Mouse (Mus musculus) embryonic facial prominence, embryonic 12.5 days (tissue): ENCODE measurements around the gene Hist1h2bh. TPM values are rescaled to one million over a fixed set of nuclear protein-coding genes. Genes with fewer than 3 reads are reported as not detected.
A peak's percentile ranks its signal among the peaks of the same experiment; 100 is the strongest.
"Not testable (repeated sequence)": the region's sequence is repeated elsewhere in the genome, so short reads cannot be mapped to it uniquely, and the experiment has no call there.

ENCODE experiments used
- ATAC-seq: fragments of 200-750 bp; cut with Nextera tagmentation; 2 replicates; pipeline ENCODE4 v1.8.0; 2017; ENCODE audit not compliant: insufficient number of reproducible peaks, insufficient read depth, low FRiP score, low TSS enrichment
- H3K27ac ChIP-seq: fragments of 300-500 bp; sonication (generic); 2 replicates; pipeline ENCODE4 v1.5.1; 2016; ENCODE audit warnings: mild to moderate bottlenecking
- H3K27me3 ChIP-seq: fragments of 300-500 bp; sonication (generic); 2 replicates; pipeline ENCODE4 v1.6.1; 2016; ENCODE audit warnings: mild to moderate bottlenecking, moderate library complexity
- H3K36me3 ChIP-seq: fragments of 300-500 bp; sonication (generic); 2 replicates; pipeline ENCODE4 v1.6.1; 2016; ENCODE audit warnings: mild to moderate bottlenecking
- H3K4me1 ChIP-seq: fragments of 300-500 bp; sonication (generic); 2 replicates; pipeline ENCODE4 v1.6.1; 2016
- H3K4me2 ChIP-seq: fragments of 300-500 bp; sonication (generic); replicated peaks from 2 replicates; pipeline ENCODE4 v1.6.1; 2016; ENCODE audit warnings: mild to moderate bottlenecking, moderate library complexity
- H3K4me3 ChIP-seq: fragments of 300-500 bp; sonication (generic); 2 replicates; pipeline ENCODE4 v1.5.1; 2016; ENCODE audit warnings: mild to moderate bottlenecking
- H3K9ac ChIP-seq: fragments of 300-500 bp; sonication (generic); 2 replicates; pipeline ENCODE4 v1.6.1; 2016; ENCODE audit warnings: mild to moderate bottlenecking, moderate library complexity
- H3K9me3 ChIP-seq: fragments of 300-500 bp; sonication (generic); 2 replicates; pipeline ENCODE4 v1.6.1; 2016; ENCODE audit warnings: mild to moderate bottlenecking, moderate library complexity
- WGBS: fragments of 180-500 bp; shearing (Covaris S2); methylation state at CpG from one replicate; pipeline ENCODE4 v1.1.7; 2016; 5-methylcytosine and 5-hydroxymethylcytosine counted together
- polyA plus RNA-seq: library from polyadenylated mRNA; unstranded; fragments of >200 nt; fragmentation: Nextera tagmentation; extraction: Ambion mirVana; gene quantifications from 2 replicates; pipeline ENCODE4 v1.2.1, GENCODE M21; 2016

Hist1h2bh gene
- polyA plus RNA-seq, 1 experiment from 2014 or later, result 1.3 TPM

- H3K36me3 ChIP-seq, result no peaks in the 10 kb centered on the region
- H3K9ac ChIP-seq, result peak overlapping the region; percentile 75
- peak overlapping the region; percentile 99 for H3K27ac ChIP-seq
- 0 out of 2 replicates have a peak, but pooled peaks cover 6% of the 10 kb centered on the region for H3K4me1 ChIP-seq
- under 1% methylated on average over 18 of the region's 18 CpGs for WGBS
- no peaks in the 10 kb centered on the region for H3K9me3 ChIP-seq
- H3K4me2 ChIP-seq, result peak overlapping the region; percentile 82
- no peaks in the 10 kb centered on the region for H3K27me3 ChIP-seq
- ATAC-seq, result peak; percentile 45
- H3K4me3 ChIP-seq, result peak overlapping the region; percentile 66
Observed at GRCm38 (mm10) chr13:23555839-23556416, 12.7 kb upstream of the Hist1h2bh start.

GRCm38 (mm10) chr13:23554925-23555838, 12.0 kb upstream of the Hist1h2bh start:
- H3K4me1 ChIP-seq, result 0 out of 2 replicates have a peak, but pooled peaks cover 10% of the 10 kb centered on the region
- no peaks in the 10 kb centered on the region for H3K36me3 ChIP-seq
- peak overlapping the region; percentile 99 for H3K27ac ChIP-seq
- peak overlapping the region; percentile 75 for H3K9ac ChIP-seq
- under 1% methylated on average over 54 of the region's 54 CpGs for WGBS
- peak overlapping the region; percentile 66 for H3K4me3 ChIP-seq
- no peaks in the 10 kb centered on the region for H3K9me3 ChIP-seq
- H3K4me2 ChIP-seq, result peak overlapping the region; percentile 82
- peak; percentile 94 for ATAC-seq
- no peaks in the 10 kb centered on the region for H3K27me3 ChIP-seq

GRCm38 (mm10) chr13:23554393-23554792, 11.2 kb upstream of the Hist1h2bh start:
- Histone ChIP-seq H3K4me1 (0 out of 2 replicates have a peak, but pooled peaks cover 10% of the 10 kb centered on the region), H3K9ac (peak overlapping the region; percentile 75), H3K4me3 (peak overlapping the region; percentile 66), H3K4me2 (peak overlapping the region; percentile 82), H3K36me3 (no peaks in the 10 kb centered on the region), H3K27me3 (no peaks in the 10 kb centered on the region), H3K27ac (peak overlapping the region; percentile 99), H3K9me3 (no peaks in the 10 kb centered on the region)
- WGBS, result 22% methylated on average over 9 of the region's 9 CpGs
- no peak for ATAC-seq

- Histone ChIP-seq H3K4me1 (0 out of 2 replicates have a peak, but pooled peaks cover 10% of the 10 kb centered on the region), H3K9me3 (no peaks in the 10 kb centered on the region), H3K4me3 (no peak within 1 kb of the TSS), H3K9ac (no peak within 1 kb of the TSS), H3K27ac (peak within 1 kb of the TSS; percentile 99), H3K36me3 (no peaks in the 10 kb centered on the region), H3K4me2 (peak within 1 kb of the TSS; percentile 82), H3K27me3 (no peaks in the 10 kb centered on the region)
- ATAC-seq, result no peak
Observed at GRCm38 (mm10) chr13:23552962-23553361, 9.8 kb upstream of the Hist1h2bh start, which contains the start of gene Hist1h1d. Hist1h1d (plus strand) TSS chr13:23553262.

- H3K27me3 ChIP-seq, result no peaks in the 10 kb centered on the region
- peak overlapping the region; percentile 55; the same call in 1 of the 2 replicates for H3K9ac ChIP-seq
- 0 out of 2 replicates have a peak, but pooled peaks cover 10% of the 10 kb centered on the region for H3K4me1 ChIP-seq
- peak overlapping the region; percentile 96 for H3K27ac ChIP-seq
- H3K9me3 ChIP-seq, result no peaks in the 10 kb centered on the region
- H3K4me2 ChIP-seq, result peak overlapping the region; percentile 50
- WGBS, result 51% methylated on average over 8 of the region's 8 CpGs
- no peak for ATAC-seq
- peak overlapping the region; percentile 43 for H3K4me3 ChIP-seq
- no peaks in the 10 kb centered on the region for H3K36me3 ChIP-seq
Observed at GRCm38 (mm10) chr13:23551931-23552914, 9.0 kb upstream of the Hist1h2bh start.

GRCm38 (mm10) chr13:23551146-23551834, 8.1 kb upstream of the Hist1h2bh start, which contains the start of gene Hist1h4f:
Hist1h4f (minus strand) TSS chr13:23551648.
- under 1% methylated on average over 47 of the region's 47 CpGs for WGBS
- peak; percentile 82 for ATAC-seq
- not testable (repeated sequence) for H3K9me3 ChIP-seq, H3K36me3 ChIP-seq, H3K27me3 ChIP-seq
- H3K4me3 ChIP-seq, result peak within 1 kb of the TSS; percentile 43
- peak within 1 kb of the TSS; percentile 50 for H3K4me2 ChIP-seq
- peak within 1 kb of the TSS; percentile 96 for H3K27ac ChIP-seq
- peak within 1 kb of the TSS; percentile 55 for H3K9ac ChIP-seq
- H3K4me1 ChIP-seq, result 0 out of 2 replicates have a peak, but pooled peaks cover 10% of the 10 kb centered on the region

GRCm38 (mm10) chr13:23550761-23551145, 7.6 kb upstream of the Hist1h2bh start:
- no peaks in the 10 kb centered on the region for H3K36me3 ChIP-seq
- H3K9ac ChIP-seq, result peak overlapping the region; percentile 55
- no peak for ATAC-seq
- peak overlapping the region; percentile 50 for H3K4me2 ChIP-seq
- H3K9me3 ChIP-seq, result no peaks in the 10 kb centered on the region
- peak overlapping the region; percentile 43 for H3K4me3 ChIP-seq
- WGBS, result 9% methylated on average over 3 of the region's 3 CpGs
- peak overlapping the region; percentile 96 for H3K27ac ChIP-seq
- H3K4me1 ChIP-seq, result 0 out of 2 replicates have a peak, but pooled peaks cover 10% of the 10 kb centered on the region
- H3K27me3 ChIP-seq, result no peaks in the 10 kb centered on the region

- peaks cover 10% of the 10 kb centered on the region; the same call in 1 of the 2 replicates for H3K4me1 ChIP-seq
- no peak overlapping the region for H3K4me3 ChIP-seq
- ATAC-seq, result no peak
- H3K27ac ChIP-seq, result 0 out of 2 replicates have a peak overlapping the region, but pooled peaks have one; percentile 19
- H3K9me3 ChIP-seq, result no peaks in the 10 kb centered on the region
- H3K4me2 ChIP-seq, result no peak overlapping the region
- 70% methylated on average over 5 of the region's 5 CpGs for WGBS
- H3K36me3 ChIP-seq, result no peaks in the 10 kb centered on the region
- no peaks in the 10 kb centered on the region for H3K27me3 ChIP-seq
- no peak overlapping the region for H3K9ac ChIP-seq
Observed at GRCm38 (mm10) chr13:23546694-23547093, 3.5 kb upstream of the Hist1h2bh start.

GRCm38 (mm10) chr13:23544787-23545120, 1.6 kb upstream of the Hist1h2bh start:
- ATAC-seq, H3K36me3 ChIP-seq, H3K4me1 ChIP-seq, H3K27me3 ChIP-seq, H3K9me3 ChIP-seq: not testable (repeated sequence)
- peak overlapping the region; percentile 64; the same call in 1 of the 2 replicates for H3K9ac ChIP-seq
- peak overlapping the region; percentile 47 for H3K4me3 ChIP-seq
- H3K4me2 ChIP-seq, result peak overlapping the region; percentile 41
- peak overlapping the region; percentile 91 for H3K27ac ChIP-seq
- 0% methylated on average over 12 of the region's 14 CpGs for WGBS

GRCm38 (mm10) chr13:23543965-23544786, 984 bp upstream of the Hist1h2bh start, which contains the start of gene Hist1h3f:
Hist1h3f (plus strand) TSS chr13:23544052.
- Histone ChIP-seq H3K9ac (peak within 1 kb of the TSS; percentile 64), H3K36me3 (no peaks in the 10 kb centered on the region), H3K9me3 (no peaks in the 10 kb centered on the region), H3K27ac (peak within 1 kb of the TSS; percentile 96), H3K4me2 (peak within 1 kb of the TSS; percentile 68), H3K27me3 (no peaks in the 10 kb centered on the region), H3K4me1 (peaks cover 5% of the 10 kb centered on the region; the same call in 1 of the 2 replicates), H3K4me3 (peak within 1 kb of the TSS; percentile 47)
- WGBS, result under 1% methylated on average over 35 of the region's 45 CpGs
- peak; percentile 86 for ATAC-seq
